Mouse (Mus musculus): ENCODE measurements at regions not wholly inside any gene's neighbourhood (a gene's known extent, or its start where the extent isn't known, plus 50 kb on each side); places are given as distances from the start of the nearest gene placed in this dataset.

- Histone ChIP-seq H3K9ac (ENCODE audit: insufficient read depth, low read depth, low read length, poor library complexity, severe bottlenecking) (no peak overlapping the region), H3K9me3 (ENCODE audit: control insufficient read depth, insufficient read depth, low read depth, low read length) (no peaks in the 10 kb centered on the region), H3K4me1 (ENCODE audit: control insufficient read depth in 2 of 2, insufficient read depth in 2 of 2, low read length in 2 of 2, poor library complexity in 1 of 2) (no peaks in the 10 kb centered on the region), H3K36me3 (ENCODE audit: control insufficient read depth, insufficient read depth, low read length, poor library complexity, severe bottlenecking) (no peaks in the 10 kb centered on the region), H3K27ac (ENCODE audit: insufficient read depth, low read depth, low read length, poor library complexity, severe bottlenecking) (no peak overlapping the region), H3K4me3 (ENCODE audit: insufficient read depth in 1 of 2, low read depth in 1 of 2, low read length in 2 of 2, poor library complexity in 1 of 2, severe bottlenecking in 1 of 2) (no peak overlapping the region)
- no peak for DNase-seq (ENCODE audit: low read depth, low spot score)
- TF ChIP-seq HCFC1 (IDR thresholded peaks at IDR 0.05; ENCODE audit: borderline replicate concordance, insufficient read depth, low read length) = no peak
- TF ChIP-seq CHD2 (IDR thresholded peaks at IDR 0.05; ENCODE audit: low read depth, low read length) = no peak
- no peak for TF ChIP-seq ZC3H11A (IDR thresholded peaks at IDR 0.05; ENCODE audit: borderline replicate concordance, low read depth, low read length)
- no peak for TF ChIP-seq MAFK (IDR thresholded peaks at IDR 0.05; ENCODE audit: insufficient read depth, low read depth, low read length)
- no peak for TF ChIP-seq ZNF384 (IDR thresholded peaks at IDR 0.05; ENCODE audit: low read depth, low read length)
- in situ Hi-C loops (cut with MboI; ENCODE audit: low sequenced_read_pairs in 2 of 2, unreplicated experiment in 2 of 2) = no loop called here
Measured at GRCm38 (mm10) chr14:89062583-89063436, 591.6 kb upstream of the Pcdh20 start.

- H3K27ac ChIP-seq (ENCODE audit: insufficient read depth, low read depth, low read length, poor library complexity, severe bottlenecking) = no peak overlapping the region
- H3K9me3 ChIP-seq (ENCODE audit: control insufficient read depth, insufficient read depth, low read depth, low read length) = no peaks in the 10 kb centered on the region
- in situ Hi-C loops (cut with MboI; ENCODE audit: low sequenced_read_pairs in 2 of 2, unreplicated experiment in 2 of 2) = no loop called here
- H3K4me1 ChIP-seq (ENCODE audit: control insufficient read depth in 2 of 2, insufficient read depth in 2 of 2, low read length in 2 of 2, poor library complexity in 1 of 2) = no peaks in the 10 kb centered on the region
- H3K36me3 ChIP-seq (ENCODE audit: control insufficient read depth, insufficient read depth, low read length, poor library complexity, severe bottlenecking) = no peaks in the 10 kb centered on the region
- no peak for TF ChIP-seq ZNF384 (IDR thresholded peaks at IDR 0.05; ENCODE audit: low read depth, low read length)
- no peak for TF ChIP-seq HCFC1 (IDR thresholded peaks at IDR 0.05; ENCODE audit: borderline replicate concordance, insufficient read depth, low read length)
- TF ChIP-seq ZC3H11A (IDR thresholded peaks at IDR 0.05; ENCODE audit: borderline replicate concordance, low read depth, low read length) = no peak
- no peak for TF ChIP-seq CHD2 (IDR thresholded peaks at IDR 0.05; ENCODE audit: low read depth, low read length)
- no peak for TF ChIP-seq MAFK (IDR thresholded peaks at IDR 0.05; ENCODE audit: insufficient read depth, low read depth, low read length)
- no peak overlapping the region for H3K9ac ChIP-seq (ENCODE audit: insufficient read depth, low read depth, low read length, poor library complexity, severe bottlenecking)
- no peak for DNase-seq (ENCODE audit: low read depth, low spot score)
- no peak overlapping the region for H3K4me3 ChIP-seq (ENCODE audit: insufficient read depth in 1 of 2, low read depth in 1 of 2, low read length in 2 of 2, poor library complexity in 1 of 2, severe bottlenecking in 1 of 2)
Measured at GRCm38 (mm10) chr14:89061319-89061718, 590.1 kb upstream of the Pcdh20 start.

DNA sequence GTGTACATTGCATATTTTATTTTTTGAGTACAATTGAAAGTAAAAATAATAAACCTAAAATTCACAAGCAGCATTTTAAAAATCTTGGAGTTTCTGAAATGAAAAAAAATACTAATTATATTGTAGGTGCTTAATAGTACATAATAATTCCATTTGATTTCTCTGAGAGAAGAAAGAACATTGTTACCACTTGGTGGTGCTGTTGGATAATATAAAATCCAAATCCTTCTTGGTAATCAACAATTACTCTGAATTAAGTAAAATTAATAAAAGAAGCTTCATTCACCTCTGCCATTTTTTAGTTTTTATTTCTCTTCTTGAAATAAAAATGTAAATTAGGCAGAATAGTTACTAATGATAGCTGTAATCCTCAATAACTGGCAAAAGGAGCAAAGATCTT is 563.2 kb upstream of the Pcdh20 start:
- Histone ChIP-seq H3K36me3 (ENCODE audit: control insufficient read depth, insufficient read depth, low read length, poor library complexity, severe bottlenecking) (no peaks in the 10 kb centered on the region), H3K9me3 (ENCODE audit: control insufficient read depth, insufficient read depth, low read depth, low read length) (peaks cover 2% of the 10 kb centered on the region; the same call in 1 of the 2 replicates), H3K4me1 (ENCODE audit: control insufficient read depth in 2 of 2, insufficient read depth in 2 of 2, low read length in 2 of 2, poor library complexity in 1 of 2) (no peaks in the 10 kb centered on the region), H3K9ac (ENCODE audit: insufficient read depth, low read depth, low read length, poor library complexity, severe bottlenecking) (no peak overlapping the region), H3K27ac (ENCODE audit: insufficient read depth, low read depth, low read length, poor library complexity, severe bottlenecking) (no peak overlapping the region), H3K4me3 (ENCODE audit: insufficient read depth in 1 of 2, low read depth in 1 of 2, low read length in 2 of 2, poor library complexity in 1 of 2, severe bottlenecking in 1 of 2) (no peak overlapping the region)
- in situ Hi-C loops (cut with MboI; ENCODE audit: low sequenced_read_pairs in 2 of 2, unreplicated experiment in 2 of 2) = no loop called here
- no peak for DNase-seq (ENCODE audit: low read depth, low spot score)
- TF ChIP-seq ZNF384 (IDR thresholded peaks at IDR 0.05; ENCODE audit: low read depth, low read length) (no peak), MAFK (IDR thresholded peaks at IDR 0.05; ENCODE audit: insufficient read depth, low read depth, low read length) (no peak), ZC3H11A (IDR thresholded peaks at IDR 0.05; ENCODE audit: borderline replicate concordance, low read depth, low read length) (no peak), CHD2 (IDR thresholded peaks at IDR 0.05; ENCODE audit: low read depth, low read length) (no peak), HCFC1 (IDR thresholded peaks at IDR 0.05; ENCODE audit: borderline replicate concordance, insufficient read depth, low read length) (no peak)

- no peak for DNase-seq (ENCODE audit: low read depth, low spot score)
- TF ChIP-seq CHD2 (IDR thresholded peaks at IDR 0.05; ENCODE audit: low read depth, low read length) (no peak), HCFC1 (IDR thresholded peaks at IDR 0.05; ENCODE audit: borderline replicate concordance, insufficient read depth, low read length) (no peak), ZNF384 (IDR thresholded peaks at IDR 0.05; ENCODE audit: low read depth, low read length) (no peak), MAFK (IDR thresholded peaks at IDR 0.05; ENCODE audit: insufficient read depth, low read depth, low read length) (no peak), ZC3H11A (IDR thresholded peaks at IDR 0.05; ENCODE audit: borderline replicate concordance, low read depth, low read length) (no peak)
- no peak overlapping the region for H3K27ac ChIP-seq (ENCODE audit: insufficient read depth, low read depth, low read length, poor library complexity, severe bottlenecking)
- H3K4me1 ChIP-seq (ENCODE audit: control insufficient read depth in 2 of 2, insufficient read depth in 2 of 2, low read length in 2 of 2, poor library complexity in 1 of 2) = no peaks in the 10 kb centered on the region
- in situ Hi-C loops (cut with MboI; ENCODE audit: low sequenced_read_pairs in 2 of 2, unreplicated experiment in 2 of 2) = no loop called here
- no peaks in the 10 kb centered on the region for H3K36me3 ChIP-seq (ENCODE audit: control insufficient read depth, insufficient read depth, low read length, poor library complexity, severe bottlenecking)
- no peak overlapping the region for H3K9ac ChIP-seq (ENCODE audit: insufficient read depth, low read depth, low read length, poor library complexity, severe bottlenecking)
- H3K4me3 ChIP-seq (ENCODE audit: insufficient read depth in 1 of 2, low read depth in 1 of 2, low read length in 2 of 2, poor library complexity in 1 of 2, severe bottlenecking in 1 of 2) = no peak overlapping the region
- no peaks in the 10 kb centered on the region for H3K9me3 ChIP-seq (ENCODE audit: control insufficient read depth, insufficient read depth, low read depth, low read length)
Measured at GRCm38 (mm10) chr14:89011440-89011839, 540.2 kb upstream of the Pcdh20 start.

All from ES-E14 (cell line).